Mouse (Mus musculus): Measurements from ENCODE around the gene Arhgap10.

DNA sequence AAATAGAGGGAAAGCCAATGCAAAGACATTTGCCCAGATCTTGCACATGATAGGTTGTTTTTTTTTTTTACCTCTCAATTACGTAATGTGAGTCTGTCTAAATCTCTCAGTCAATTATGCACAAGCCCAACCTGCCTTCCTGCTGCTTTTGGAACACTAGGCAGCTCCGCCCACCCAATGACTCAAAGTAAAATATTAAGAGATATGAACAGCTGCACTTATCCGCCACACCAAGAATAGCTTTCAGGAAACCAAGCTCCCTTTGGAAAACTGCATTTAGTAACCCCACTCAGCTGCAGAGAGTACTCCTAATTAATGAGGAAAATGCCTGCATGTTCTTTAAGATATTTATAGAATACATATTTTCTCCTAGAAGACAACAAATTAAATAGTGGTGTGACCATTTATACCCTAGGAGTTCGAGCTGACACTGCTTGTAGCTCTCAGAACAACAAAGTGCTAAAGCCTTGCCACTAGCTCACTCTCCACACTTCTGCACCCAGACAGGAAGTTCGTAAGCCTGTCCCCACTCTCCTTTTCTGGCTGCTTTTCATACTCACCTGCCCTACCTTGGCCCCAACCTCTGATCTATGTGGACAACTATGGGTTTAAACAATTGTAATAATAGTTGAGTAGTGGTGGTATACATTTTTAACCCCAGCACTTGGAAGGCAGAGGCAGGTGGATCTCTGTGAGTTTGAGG is 25.2 kb downstream of the Arhgap10 start:
- TF ChIP-seq CTCF (IDR thresholded peaks at IDR 0.05; ENCODE audit: low read depth, low read length) (no peak), POLR2A (IDR thresholded peaks at IDR 0.05; ENCODE audit: borderline replicate concordance, low read depth, low read length) (no peak)
